Mouse (Mus musculus): ENCODE data around the gene Fbxo2. TPM values are rescaled to one million over a fixed set of nuclear protein-coding genes. Genes with fewer than 3 reads are reported as not detected.
A peak's percentile ranks its signal among the peaks of the same experiment; 100 is the strongest.

Gene Fbxo2
- polyA plus RNA-seq, 1 experiment: 0.85 TPM

- peak overlapping the region; percentile 66 for H3K4me2 ChIP-seq (ENCODE audit: low read depth)
- no peak overlapping the region for H3K4me3 ChIP-seq
- no peaks in the 10 kb centered on the region for H3K79me2 ChIP-seq (ENCODE audit: control insufficient read depth, insufficient read depth)
- H3ac ChIP-seq (ENCODE audit: control insufficient read depth, insufficient read length): no peak overlapping the region
- peaks cover 31% of the 10 kb centered on the region for H3K27me3 ChIP-seq (ENCODE audit: control insufficient read depth, insufficient read depth, insufficient read length)
- no peaks in the 10 kb centered on the region for H3K36me3 ChIP-seq (ENCODE audit: control insufficient read depth, insufficient read depth)
- no peak for TF ChIP-seq POLR2AphosphoS2 (IDR thresholded peaks at IDR 0.05; ENCODE audit: insufficient read length, low read depth)
- peak in 1 of 3 experiments; percentile 12 for TF ChIP-seq MYOD1 (IDR thresholded peaks at IDR 0.05; ENCODE audit: control insufficient read depth in 1 of 3, insufficient read length in 2 of 3, low read depth in 2 of 3)
- TF ChIP-seq MYOG (IDR thresholded peaks at IDR 0.05; ENCODE audit: control insufficient read depth in 1 of 3, insufficient read depth in 1 of 3, insufficient read length in 2 of 3, low read depth in 2 of 3): peak in 1 of 3 experiments; percentile 27
- TF ChIP-seq E2F4 (IDR thresholded peaks at IDR 0.05; ENCODE audit: insufficient read depth): no peak
- no peak for TF ChIP-seq TCF3 (IDR thresholded peaks at IDR 0.05; ENCODE audit: insufficient read length, low read depth)
- no peak for TF ChIP-seq TCF12 (IDR thresholded peaks at IDR 0.05; ENCODE audit: insufficient read depth, poor library complexity, severe bottlenecking)
- no peak for TF ChIP-seq SRF (IDR thresholded peaks at IDR 0.05; ENCODE audit: control insufficient read depth, insufficient read length, low read depth)
These were observed 3.6 kb downstream of the Fbxo2 start for GRCm38 (mm10) chr4:148164002-148164439.

GRCm38 (mm10) chr4:148164461-148164860 lies 4.0 kb downstream of the Fbxo2 start:
- Histone ChIP-seq H3K4me3 (no peak overlapping the region), H3K36me3 (ENCODE audit: control insufficient read depth, insufficient read depth) (no peaks in the 10 kb centered on the region), H3K79me2 (ENCODE audit: control insufficient read depth, insufficient read depth) (no peaks in the 10 kb centered on the region), H3ac (ENCODE audit: control insufficient read depth, insufficient read length) (no peak overlapping the region), H3K27me3 (ENCODE audit: control insufficient read depth, insufficient read depth, insufficient read length) (peaks cover 31% of the 10 kb centered on the region), H3K4me2 (ENCODE audit: low read depth) (no peak overlapping the region)
- TF ChIP-seq SRF (IDR thresholded peaks at IDR 0.05; ENCODE audit: control insufficient read depth, insufficient read length, low read depth) (no peak), MYOG (IDR thresholded peaks at IDR 0.05; ENCODE audit: control insufficient read depth in 1 of 3, insufficient read depth in 1 of 3, insufficient read length in 2 of 3, low read depth in 2 of 3) (no peak), REST (IDR thresholded peaks at IDR 0.05; ENCODE audit: insufficient read depth, insufficient read length) (no peak), USF1 (IDR thresholded peaks at IDR 0.05; ENCODE audit: low read depth) (no peak), MYOD1 (IDR thresholded peaks at IDR 0.05; ENCODE audit: control insufficient read depth in 1 of 3, insufficient read length in 2 of 3, low read depth in 2 of 3) (no peak), POLR2AphosphoS2 (IDR thresholded peaks at IDR 0.05; ENCODE audit: insufficient read length, low read depth) (no peak), MAX (IDR thresholded peaks at IDR 0.05; ENCODE audit: low read depth) (no peak), POLR2A (IDR thresholded peaks at IDR 0.05; ENCODE audit: insufficient read length, low read depth) (no peak), TCF3 (IDR thresholded peaks at IDR 0.05; ENCODE audit: insufficient read length, low read depth) (no peak), TCF12 (IDR thresholded peaks at IDR 0.05; ENCODE audit: insufficient read depth, poor library complexity, severe bottlenecking) (no peak), CEBPB (IDR thresholded peaks at IDR 0.05; ENCODE audit: insufficient read depth, poor library complexity, severe bottlenecking) (no peak), E2F4 (IDR thresholded peaks at IDR 0.05; ENCODE audit: insufficient read depth) (no peak)

- Histone ChIP-seq H3K79me2 (ENCODE audit: control insufficient read depth, insufficient read depth) (no peaks in the 10 kb centered on the region), H3K27me3 (ENCODE audit: control insufficient read depth, insufficient read depth, insufficient read length) (peaks cover 35% of the 10 kb centered on the region), H3K4me2 (ENCODE audit: low read depth) (no peak overlapping the region), H3K4me3 (no peak overlapping the region), H3K36me3 (ENCODE audit: control insufficient read depth, insufficient read depth) (no peaks in the 10 kb centered on the region), H3ac (ENCODE audit: control insufficient read depth, insufficient read length) (no peak overlapping the region)
- TF ChIP-seq REST (IDR thresholded peaks at IDR 0.05; ENCODE audit: insufficient read depth, insufficient read length) (no peak), TCF3 (IDR thresholded peaks at IDR 0.05; ENCODE audit: insufficient read length, low read depth) (no peak), E2F4 (IDR thresholded peaks at IDR 0.05; ENCODE audit: insufficient read depth) (no peak), TCF12 (IDR thresholded peaks at IDR 0.05; ENCODE audit: insufficient read depth, poor library complexity, severe bottlenecking) (no peak), SRF (IDR thresholded peaks at IDR 0.05; ENCODE audit: control insufficient read depth, insufficient read length, low read depth) (no peak), POLR2A (IDR thresholded peaks at IDR 0.05; ENCODE audit: insufficient read length, low read depth) (no peak), MYOD1 (IDR thresholded peaks at IDR 0.05; ENCODE audit: control insufficient read depth in 1 of 3, insufficient read length in 2 of 3, low read depth in 2 of 3) (no peak), USF1 (IDR thresholded peaks at IDR 0.05; ENCODE audit: low read depth) (no peak), MAX (IDR thresholded peaks at IDR 0.05; ENCODE audit: low read depth) (no peak), POLR2AphosphoS2 (IDR thresholded peaks at IDR 0.05; ENCODE audit: insufficient read length, low read depth) (no peak), MYOG (IDR thresholded peaks at IDR 0.05; ENCODE audit: control insufficient read depth in 1 of 3, insufficient read depth in 1 of 3, insufficient read length in 2 of 3, low read depth in 2 of 3) (no peak), CEBPB (IDR thresholded peaks at IDR 0.05; ENCODE audit: insufficient read depth, poor library complexity, severe bottlenecking) (no peak)
These were observed 5.1 kb downstream of the Fbxo2 start for GRCm38 (mm10) chr4:148165551-148165950.

GRCm38 (mm10) chr4:148166431-148166830 lies 6.0 kb downstream of the Fbxo2 start:
- H3K79me2 ChIP-seq (ENCODE audit: control insufficient read depth, insufficient read depth): no peaks in the 10 kb centered on the region
- no peak overlapping the region for H3K4me2 ChIP-seq (ENCODE audit: low read depth)
- peaks cover 35% of the 10 kb centered on the region for H3K27me3 ChIP-seq (ENCODE audit: control insufficient read depth, insufficient read depth, insufficient read length)
- H3K4me3 ChIP-seq: no peak overlapping the region
- TF ChIP-seq TCF3 (IDR thresholded peaks at IDR 0.05; ENCODE audit: insufficient read length, low read depth) (no peak), REST (IDR thresholded peaks at IDR 0.05; ENCODE audit: insufficient read depth, insufficient read length) (no peak), MAX (IDR thresholded peaks at IDR 0.05; ENCODE audit: low read depth) (no peak), MYOG (IDR thresholded peaks at IDR 0.05; ENCODE audit: control insufficient read depth in 1 of 3, insufficient read depth in 1 of 3, insufficient read length in 2 of 3, low read depth in 2 of 3) (no peak)
- no peaks in the 10 kb centered on the region for H3K36me3 ChIP-seq (ENCODE audit: control insufficient read depth, insufficient read depth)
- no peak overlapping the region for H3ac ChIP-seq (ENCODE audit: control insufficient read depth, insufficient read length)

- H3ac ChIP-seq (ENCODE audit: control insufficient read depth, insufficient read length): no peak overlapping the region
- H3K4me3 ChIP-seq: no peak overlapping the region
- no peaks in the 10 kb centered on the region for H3K36me3 ChIP-seq (ENCODE audit: control insufficient read depth, insufficient read depth)
- TF ChIP-seq MAX (IDR thresholded peaks at IDR 0.05; ENCODE audit: low read depth): no peak
- TF ChIP-seq USF1 (IDR thresholded peaks at IDR 0.05; ENCODE audit: low read depth): no peak
- TF ChIP-seq CEBPB (IDR thresholded peaks at IDR 0.05; ENCODE audit: insufficient read depth, poor library complexity, severe bottlenecking): no peak
- no peak for TF ChIP-seq E2F4 (IDR thresholded peaks at IDR 0.05; ENCODE audit: insufficient read depth)
- no peak for TF ChIP-seq POLR2A (IDR thresholded peaks at IDR 0.05; ENCODE audit: insufficient read length, low read depth)
- no peak for TF ChIP-seq REST (IDR thresholded peaks at IDR 0.05; ENCODE audit: insufficient read depth, insufficient read length)
- no peak for TF ChIP-seq POLR2AphosphoS2 (IDR thresholded peaks at IDR 0.05; ENCODE audit: insufficient read length, low read depth)
- TF ChIP-seq MYOD1 (IDR thresholded peaks at IDR 0.05; ENCODE audit: control insufficient read depth in 1 of 3, insufficient read length in 2 of 3, low read depth in 2 of 3): no peak
- no peak for TF ChIP-seq TCF12 (IDR thresholded peaks at IDR 0.05; ENCODE audit: insufficient read depth, poor library complexity, severe bottlenecking)
- no peak for TF ChIP-seq TCF3 (IDR thresholded peaks at IDR 0.05; ENCODE audit: insufficient read length, low read depth)
- no peak for TF ChIP-seq SRF (IDR thresholded peaks at IDR 0.05; ENCODE audit: control insufficient read depth, insufficient read length, low read depth)
- TF ChIP-seq MYOG (IDR thresholded peaks at IDR 0.05; ENCODE audit: control insufficient read depth in 1 of 3, insufficient read depth in 1 of 3, insufficient read length in 2 of 3, low read depth in 2 of 3): no peak
- peaks cover 40% of the 10 kb centered on the region for H3K27me3 ChIP-seq (ENCODE audit: control insufficient read depth, insufficient read depth, insufficient read length)
- H3K4me2 ChIP-seq (ENCODE audit: low read depth): no peak overlapping the region
- no peaks in the 10 kb centered on the region for H3K79me2 ChIP-seq (ENCODE audit: control insufficient read depth, insufficient read depth)
These were observed 6.6 kb downstream of the Fbxo2 start for GRCm38 (mm10) chr4:148166986-148167385.
